Mouse (Mus musculus): ENCODE measurements around the gene Usp39. TPM values are rescaled to one million over a fixed set of nuclear protein-coding genes. Genes with fewer than 3 reads are reported as not detected.

The Usp39 gene
- polyA plus RNA-seq, 1 experiment, result not detected

DNA sequence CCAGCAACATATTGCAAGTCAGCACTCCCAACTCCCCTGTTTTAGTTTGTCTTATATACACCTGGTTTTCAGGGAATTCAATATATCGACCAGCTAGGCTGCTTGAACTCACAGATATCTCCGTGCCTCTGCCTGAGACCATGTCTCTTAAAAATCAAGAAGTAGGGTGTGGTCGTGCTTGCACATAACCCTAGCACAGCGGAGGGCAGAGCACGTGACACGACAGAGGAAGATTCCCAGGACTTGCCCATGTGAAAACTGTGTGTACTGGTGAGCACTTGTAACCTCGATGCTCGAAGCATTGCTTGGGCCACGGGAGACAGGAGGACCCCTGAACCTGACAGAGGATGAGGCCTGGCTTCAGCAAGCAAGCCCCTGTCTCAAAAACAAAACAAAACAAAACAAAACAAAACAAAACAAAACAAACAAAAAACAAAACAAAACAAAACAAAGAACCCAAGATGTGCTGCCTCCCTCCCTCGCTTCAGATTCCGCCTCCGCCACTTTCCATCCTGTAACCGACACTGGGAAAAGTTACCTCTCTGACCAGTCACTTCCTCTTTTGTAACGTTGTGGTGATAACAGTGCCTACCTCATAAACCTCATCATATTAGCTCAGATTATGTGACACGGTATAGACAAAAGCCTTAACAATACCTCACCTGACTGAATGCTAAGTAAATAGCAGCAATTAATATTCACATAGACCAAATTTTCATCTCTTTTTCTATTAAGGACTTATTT, 30.0 kb upstream of the Usp39 start:
- H3K4me3 ChIP-seq (ENCODE audit: insufficient read depth, low read depth, low read length), result no peak overlapping the region
- TF ChIP-seq CTCF (IDR thresholded peaks at IDR 0.05; ENCODE audit: insufficient read depth, low read depth, low read length) (no peak), POLR2A (IDR thresholded peaks at IDR 0.05; ENCODE audit: insufficient read depth, low read depth, low read length) (no peak)
- WGBS, result 87% methylated on average over 15 of the region's 15 CpGs
- no peak overlapping the region for H3K27ac ChIP-seq (ENCODE audit: insufficient read depth, low read depth, low read length)
- peaks cover 8% of the 10 kb centered on the region; the same call in 1 of the 2 replicates for H3K4me1 ChIP-seq (ENCODE audit: control insufficient read depth, insufficient read depth, low read length)

DNA sequence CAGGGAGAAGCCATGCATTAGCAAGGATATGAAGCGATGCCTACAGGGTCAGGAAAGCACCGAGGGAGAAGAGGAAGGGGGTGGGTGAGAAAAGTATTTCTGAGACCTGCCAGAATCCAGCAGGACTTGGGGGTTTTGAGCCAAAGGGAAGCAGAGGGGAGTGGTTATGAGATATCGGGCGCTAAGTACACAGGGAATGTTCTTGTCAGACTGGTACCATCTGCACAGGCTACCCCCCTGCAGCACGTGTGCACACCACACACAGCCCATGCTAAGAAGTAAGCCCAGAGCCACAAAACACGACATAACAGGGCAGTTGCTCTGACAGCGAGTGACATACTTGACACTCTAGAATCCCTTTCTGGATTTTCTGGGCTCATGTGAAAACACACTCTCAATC, 29.2 kb upstream of the Usp39 start:
- WGBS, result 73% methylated on average over 7 of the region's 7 CpGs
- H3K4me1 ChIP-seq (ENCODE audit: control insufficient read depth, insufficient read depth, low read length), result peaks cover 8% of the 10 kb centered on the region; the same call in 1 of the 2 replicates
- H3K4me3 ChIP-seq (ENCODE audit: insufficient read depth, low read depth, low read length), result no peak overlapping the region
- TF ChIP-seq CTCF (IDR thresholded peaks at IDR 0.05; ENCODE audit: insufficient read depth, low read depth, low read length) (no peak), POLR2A (IDR thresholded peaks at IDR 0.05; ENCODE audit: insufficient read depth, low read depth, low read length) (no peak)
- no peak overlapping the region for H3K27ac ChIP-seq (ENCODE audit: insufficient read depth, low read depth, low read length)

DNA sequence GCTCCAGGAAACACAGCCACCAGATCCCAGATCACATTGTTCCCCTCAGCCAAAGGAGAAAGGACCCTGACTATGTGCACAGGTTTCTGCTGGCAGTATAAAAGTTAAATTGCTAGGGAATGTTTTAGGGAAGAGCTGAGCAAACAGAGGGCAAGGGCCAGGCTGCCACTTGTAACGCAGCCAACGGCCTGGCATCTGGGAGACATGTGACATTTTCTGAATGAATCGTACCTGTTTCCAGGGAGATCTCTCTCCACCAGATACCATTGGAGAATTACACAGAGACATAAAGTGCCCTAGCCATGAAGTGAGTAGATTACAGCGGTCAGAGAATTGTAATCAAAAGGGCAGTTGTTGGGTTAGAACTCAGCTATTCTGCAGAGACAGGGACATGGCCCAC, 28.2 kb upstream of the Usp39 start:
- Histone ChIP-seq H3K4me1 (ENCODE audit: control insufficient read depth, insufficient read depth, low read length) (peaks cover 8% of the 10 kb centered on the region; the same call in 1 of the 2 replicates), H3K27ac (ENCODE audit: insufficient read depth, low read depth, low read length) (no peak overlapping the region), H3K4me3 (ENCODE audit: insufficient read depth, low read depth, low read length) (no peak overlapping the region)
- TF ChIP-seq CTCF (IDR thresholded peaks at IDR 0.05; ENCODE audit: insufficient read depth, low read depth, low read length) (no peak), POLR2A (IDR thresholded peaks at IDR 0.05; ENCODE audit: insufficient read depth, low read depth, low read length) (no peak)
- 83% methylated on average over 4 of the region's 4 CpGs for WGBS

DNA sequence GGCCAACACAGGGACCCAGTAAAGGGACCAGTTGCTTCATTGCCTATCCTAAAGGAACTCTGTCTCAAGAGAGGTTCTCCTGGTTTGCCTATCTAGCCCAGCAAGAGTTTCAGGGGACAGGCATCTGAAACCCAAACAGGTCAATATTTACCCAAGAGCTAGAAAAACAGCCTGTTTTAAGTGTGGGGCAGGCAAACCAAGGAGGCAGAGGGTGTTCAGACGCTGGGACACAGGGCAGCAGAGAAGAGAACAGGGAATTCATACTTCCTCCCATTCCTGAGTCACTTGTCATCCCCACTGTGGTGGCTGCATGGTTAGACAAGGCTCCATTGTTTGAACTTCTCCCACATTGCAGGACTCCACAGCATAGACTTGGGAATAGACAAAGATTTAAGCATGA, 26.6 kb upstream of the Usp39 start:
- 24% methylated on average over 1 of the region's 1 CpGs for WGBS

DNA sequence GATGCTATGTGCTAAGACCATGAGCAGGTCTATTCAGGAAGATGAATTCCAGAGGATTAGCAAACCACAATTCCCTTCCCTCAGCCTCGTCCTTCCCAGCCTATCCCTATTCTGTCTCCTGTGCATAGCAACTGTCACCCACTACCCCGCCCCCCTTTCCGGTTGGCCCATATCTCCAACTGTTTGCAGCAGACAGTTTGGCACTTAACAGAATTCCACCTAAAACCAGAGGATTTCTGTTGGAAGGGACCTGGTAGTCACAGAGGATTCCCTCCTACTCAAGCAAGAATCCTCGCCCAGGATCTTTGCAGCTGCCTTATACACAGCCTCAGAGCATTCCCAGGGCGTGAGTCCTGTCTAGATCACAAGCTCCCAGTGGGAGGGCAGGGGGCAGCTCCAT, 26.2 kb upstream of the Usp39 start:
- Histone ChIP-seq H3K4me1 (ENCODE audit: control insufficient read depth, insufficient read depth, low read length) (peaks cover 8% of the 10 kb centered on the region; the same call in 1 of the 2 replicates), H3K4me3 (ENCODE audit: insufficient read depth, low read depth, low read length) (no peak overlapping the region), H3K27ac (ENCODE audit: insufficient read depth, low read depth, low read length) (no peak overlapping the region)
- TF ChIP-seq POLR2A (IDR thresholded peaks at IDR 0.05; ENCODE audit: insufficient read depth, low read depth, low read length) (no peak), CTCF (IDR thresholded peaks at IDR 0.05; ENCODE audit: insufficient read depth, low read depth, low read length) (no peak)
- WGBS, result 39% methylated on average over 5 of the region's 5 CpGs

More for the DNA sequence above, 26.6 kb upstream of the Usp39 start:
- Histone ChIP-seq H3K4me1 (ENCODE audit: control insufficient read depth, insufficient read depth, low read length) (peaks cover 8% of the 10 kb centered on the region; the same call in 1 of the 2 replicates), H3K27ac (ENCODE audit: insufficient read depth, low read depth, low read length) (no peak overlapping the region), H3K4me3 (ENCODE audit: insufficient read depth, low read depth, low read length) (no peak overlapping the region)
- TF ChIP-seq POLR2A (IDR thresholded peaks at IDR 0.05; ENCODE audit: insufficient read depth, low read depth, low read length), result no peak
- TF ChIP-seq CTCF (IDR thresholded peaks at IDR 0.05; ENCODE audit: insufficient read depth, low read depth, low read length), result no peak

DNA sequence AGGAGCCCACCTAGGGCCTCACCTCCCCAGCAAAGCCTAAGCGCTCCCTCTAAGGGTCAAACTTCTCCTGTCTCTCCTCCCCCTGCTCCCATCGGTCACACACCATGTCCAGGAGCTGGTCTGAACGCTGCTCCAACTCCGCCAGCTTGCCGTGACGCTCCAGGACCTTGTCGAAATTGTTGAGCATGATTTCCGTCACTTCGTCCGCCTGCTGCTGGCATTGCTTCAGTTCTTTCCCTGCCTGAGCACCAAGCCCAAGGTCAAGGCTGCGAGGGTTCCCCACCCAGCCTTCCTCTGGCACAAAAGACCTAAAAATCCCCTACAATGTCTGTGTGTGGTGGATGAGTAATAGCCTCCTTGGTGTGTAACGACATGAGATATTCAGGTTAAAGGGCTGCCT, 25.1 kb upstream of the Usp39 start:
- TF ChIP-seq CTCF (IDR thresholded peaks at IDR 0.05; ENCODE audit: insufficient read depth, low read depth, low read length) (no peak), POLR2A (IDR thresholded peaks at IDR 0.05; ENCODE audit: insufficient read depth, low read depth, low read length) (no peak)
- H3K27ac ChIP-seq (ENCODE audit: insufficient read depth, low read depth, low read length), result no peak overlapping the region
- no peak overlapping the region for H3K4me3 ChIP-seq (ENCODE audit: insufficient read depth, low read depth, low read length)
- H3K4me1 ChIP-seq (ENCODE audit: control insufficient read depth, insufficient read depth, low read length), result peaks cover 8% of the 10 kb centered on the region; the same call in 1 of the 2 replicates
- 84% methylated on average over 12 of the region's 12 CpGs for WGBS

DNA sequence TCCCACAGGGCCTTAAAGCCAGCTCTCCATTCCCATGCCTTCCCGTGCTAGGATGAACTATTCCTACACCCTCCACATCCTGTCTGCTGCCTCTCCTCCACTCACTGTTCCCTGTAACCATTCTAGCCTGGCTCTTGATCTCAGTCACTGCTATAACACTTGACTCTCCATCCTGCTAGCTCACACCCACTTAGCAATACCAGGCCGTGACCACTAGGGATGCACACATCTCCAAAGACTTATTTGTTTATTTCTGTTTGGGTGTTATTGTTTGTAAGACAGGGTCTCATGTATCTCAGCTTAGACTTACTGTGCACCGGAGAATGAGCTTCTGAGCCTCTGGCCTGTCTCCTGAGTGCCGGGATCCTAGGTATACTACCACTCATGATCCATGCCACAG, 24.6 kb upstream of the Usp39 start:
- Histone ChIP-seq H3K4me1 (ENCODE audit: control insufficient read depth, insufficient read depth, low read length) (peaks cover 8% of the 10 kb centered on the region; the same call in 1 of the 2 replicates), H3K4me3 (ENCODE audit: insufficient read depth, low read depth, low read length) (no peak overlapping the region), H3K27ac (ENCODE audit: insufficient read depth, low read depth, low read length) (no peak overlapping the region)
- 93% methylated on average over 4 of the region's 4 CpGs for WGBS
- TF ChIP-seq CTCF (IDR thresholded peaks at IDR 0.05; ENCODE audit: insufficient read depth, low read depth, low read length), result no peak

DNA sequence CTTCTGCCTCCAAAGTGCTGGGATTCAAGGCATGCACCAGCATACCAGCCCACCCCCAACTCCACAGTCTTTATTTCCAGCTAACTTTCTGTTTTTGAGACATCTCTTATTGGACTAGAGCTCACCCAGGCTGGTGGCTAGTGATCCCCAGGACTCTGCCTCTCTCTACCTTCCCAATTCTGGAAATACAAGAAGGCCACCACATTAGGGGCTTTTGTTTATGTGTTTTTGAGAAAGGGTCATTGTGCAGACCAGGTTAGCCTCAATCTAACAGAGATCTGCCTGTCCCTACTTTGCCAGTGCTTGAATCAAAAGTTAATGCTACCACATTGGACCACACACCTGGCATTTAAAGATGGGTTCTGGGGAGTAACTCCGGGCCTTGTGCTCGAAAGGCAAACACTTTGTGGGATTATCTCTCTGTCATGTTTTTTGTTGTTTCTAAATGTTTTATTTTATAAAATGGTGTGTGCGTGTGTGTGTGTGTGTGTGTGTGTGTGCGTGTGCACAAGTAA, 22.5 kb upstream of the Usp39 start:
- 78% methylated on average over 4 of the region's 4 CpGs for WGBS
- no peak for TF ChIP-seq CTCF (IDR thresholded peaks at IDR 0.05; ENCODE audit: insufficient read depth, low read depth, low read length)
- no peak for TF ChIP-seq POLR2A (IDR thresholded peaks at IDR 0.05; ENCODE audit: insufficient read depth, low read depth, low read length)
- Histone ChIP-seq H3K4me1 (ENCODE audit: control insufficient read depth, insufficient read depth, low read length) (peaks cover 8% of the 10 kb centered on the region; the same call in 1 of the 2 replicates), H3K27ac (ENCODE audit: insufficient read depth, low read depth, low read length) (no peak overlapping the region), H3K4me3 (ENCODE audit: insufficient read depth, low read depth, low read length) (no peak overlapping the region)

DNA sequence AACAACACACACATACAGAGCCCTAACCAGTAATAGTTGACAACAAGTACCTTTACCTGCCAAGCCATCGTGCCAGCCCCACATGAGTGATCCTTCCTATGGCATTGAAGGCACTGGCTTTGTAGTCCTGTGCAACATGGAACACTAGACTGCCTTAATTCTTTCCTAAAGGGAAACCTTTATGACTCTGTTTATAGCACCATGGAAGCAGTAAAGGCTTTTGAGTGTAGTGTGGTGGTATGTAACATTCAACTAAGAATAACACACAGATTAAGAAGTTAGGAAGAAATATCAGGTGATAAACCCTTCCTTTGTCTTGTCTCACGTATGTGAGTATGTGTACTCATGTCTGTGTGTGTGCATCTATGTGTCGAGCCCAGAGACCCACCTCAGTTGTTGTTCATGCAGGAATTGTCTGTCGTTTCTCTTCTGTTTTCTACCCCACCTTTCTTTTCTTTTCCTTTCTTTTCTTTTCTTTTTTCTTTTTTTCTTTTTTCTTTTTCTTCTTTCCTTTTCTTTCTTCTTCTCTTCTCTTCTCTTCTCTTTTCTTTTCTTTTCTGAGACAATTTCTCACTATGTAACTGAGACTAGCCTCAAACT, 22.0 kb upstream of the Usp39 start, which contains the start of gene Rnf181:
TSS of gene Rnf181 (minus strand) at position 113 of the 600 bp plus-strand sequence.
- TF ChIP-seq POLR2A (IDR thresholded peaks at IDR 0.05; ENCODE audit: insufficient read depth, low read depth, low read length) (no peak), CTCF (IDR thresholded peaks at IDR 0.05; ENCODE audit: insufficient read depth, low read depth, low read length) (no peak)
- 71% methylated on average over 4 of the region's 4 CpGs for WGBS
- peaks cover 8% of the 10 kb centered on the region; the same call in 1 of the 2 replicates for H3K4me1 ChIP-seq (ENCODE audit: control insufficient read depth, insufficient read depth, low read length)
- no peak within 1 kb of the TSS for H3K27ac ChIP-seq (ENCODE audit: insufficient read depth, low read depth, low read length)
- H3K4me3 ChIP-seq (ENCODE audit: insufficient read depth, low read depth, low read length), result no peak within 1 kb of the TSS

Measured in olfactory bulb, adult 2 months (tissue).